Mouse (Mus musculus) midbrain, embryonic 11.5 days (tissue): ENCODE data around the gene Lgi1. TPM values are rescaled to one million over a fixed set of nuclear protein-coding genes. Genes with fewer than 3 reads are reported as not detected.
A peak's percentile ranks its signal among the peaks of the same experiment; 100 is the strongest.

Experiments used
- ATAC-seq: fragments of 200-750 bp; cut with Nextera tagmentation; 2 replicates; pipeline ENCODE4 v1.8.0; 2017; ENCODE audit warnings: moderate TSS enrichment, moderate library complexity; ENCODE audit not compliant: low FRiP score
- DNase-seq: peaks from one replicate; pipeline ENCODE4 v3.0.0; 2015; ENCODE audit warnings: low spot score; ENCODE audit errors: missing footprints
- H3K27ac ChIP-seq: fragments of 300-500 bp; sonication (generic); 2 replicates; pipeline ENCODE4 v1.5.1; 2014; ENCODE audit warnings: low read depth, low read length
- H3K27me3 ChIP-seq: fragments of 300-500 bp; sonication (generic); 2 replicates; pipeline ENCODE4 v1.6.1; 2014; ENCODE audit warnings: mild to moderate bottlenecking, low read length, moderate library complexity, mixed read lengths; ENCODE audit not compliant: control insufficient read depth, insufficient read depth
- H3K36me3 ChIP-seq: fragments of 300-500 bp; sonication (generic); 2 replicates; pipeline ENCODE4 v1.6.1; 2014; ENCODE audit warnings: mild to moderate bottlenecking, low read length, moderate library complexity, mixed read lengths; ENCODE audit not compliant: control insufficient read depth, insufficient read depth
- H3K4me1 ChIP-seq: fragments of 300-500 bp; sonication (generic); 2 replicates; pipeline ENCODE4 v1.6.1; 2014; ENCODE audit warnings: low read length; ENCODE audit not compliant: control insufficient read depth, insufficient read depth
- H3K4me2 ChIP-seq: fragments of 300-500 bp; sonication (generic); 2 replicates; pipeline ENCODE4 v1.6.1; 2014; ENCODE audit warnings: mild to moderate bottlenecking, moderate library complexity
- H3K4me3 ChIP-seq: fragments of 300-500 bp; sonication (generic); 2 replicates; pipeline ENCODE4 v1.5.1; 2014; ENCODE audit warnings: low read depth, low read length
- H3K9ac ChIP-seq: fragments of 300-500 bp; sonication (generic); 2 replicates; pipeline ENCODE4 v1.6.1; 2014; ENCODE audit warnings: low read length
- H3K9me3 ChIP-seq: fragments of 300-500 bp; sonication (generic); 2 replicates; pipeline ENCODE4 v1.6.1; 2016; ENCODE audit warnings: low read length; ENCODE audit not compliant: control insufficient read depth
- WGBS: fragments of 180-500 bp; shearing (Covaris S2); extraction: QIAGEN DNeasy Blood & Tissue Kit; methylation state at CpG from one replicate; pipeline ENCODE4 v1.1.7; 2014; 5-methylcytosine and 5-hydroxymethylcytosine counted together
- polyA plus RNA-seq: library from polyadenylated mRNA; unstranded; fragments of >200 nt; fragmentation: Nextera tagmentation; extraction: Ambion mirVana; gene quantifications from 2 replicates; pipeline ENCODE4 v1.2.1, GENCODE M21; 2014

Gene Lgi1
- polyA plus RNA-seq, 1 experiment from 2014 or later, result 2.5 TPM

- Histone ChIP-seq H3K4me1 (peaks cover 7% of the 10 kb centered on the region), H3K9ac (no peak overlapping the region), H3K27me3 (no peaks in the 10 kb centered on the region), H3K27ac (no peak overlapping the region), H3K4me2 (no peak overlapping the region), H3K9me3 (no peaks in the 10 kb centered on the region), H3K4me3 (no peak overlapping the region), H3K36me3 (no peaks in the 10 kb centered on the region)
- DNase-seq (no peak), ATAC-seq (no peak)
- 71% methylated on average over 5 of the region's 5 CpGs for WGBS
Measured at GRCm38 (mm10) chr19:38236526-38236925, 27.8 kb upstream of the Lgi1 start.

DNA sequence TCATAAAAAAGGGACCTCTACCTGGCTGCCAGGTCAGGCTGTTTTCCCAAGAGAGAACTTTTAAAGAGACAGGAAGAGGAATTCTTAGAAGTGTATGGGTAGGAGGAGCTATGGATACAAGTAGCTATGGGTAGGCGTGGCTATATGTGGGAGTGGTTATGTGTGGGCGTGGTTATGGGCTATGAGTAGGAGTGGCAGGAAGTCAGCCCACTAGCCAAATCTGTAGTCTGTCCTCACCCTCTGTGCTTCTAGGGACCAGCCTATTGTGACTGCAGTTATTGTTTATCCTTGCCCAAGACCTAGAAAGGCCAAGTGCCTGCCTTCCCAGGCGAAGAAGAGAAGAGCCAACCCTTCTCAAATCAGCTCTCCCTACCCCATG, 26.5 kb upstream of the Lgi1 start:
- ATAC-seq, result peak; percentile 71
- no peak overlapping the region; the same call in 1 of the 2 replicates for H3K27ac ChIP-seq

DNA sequence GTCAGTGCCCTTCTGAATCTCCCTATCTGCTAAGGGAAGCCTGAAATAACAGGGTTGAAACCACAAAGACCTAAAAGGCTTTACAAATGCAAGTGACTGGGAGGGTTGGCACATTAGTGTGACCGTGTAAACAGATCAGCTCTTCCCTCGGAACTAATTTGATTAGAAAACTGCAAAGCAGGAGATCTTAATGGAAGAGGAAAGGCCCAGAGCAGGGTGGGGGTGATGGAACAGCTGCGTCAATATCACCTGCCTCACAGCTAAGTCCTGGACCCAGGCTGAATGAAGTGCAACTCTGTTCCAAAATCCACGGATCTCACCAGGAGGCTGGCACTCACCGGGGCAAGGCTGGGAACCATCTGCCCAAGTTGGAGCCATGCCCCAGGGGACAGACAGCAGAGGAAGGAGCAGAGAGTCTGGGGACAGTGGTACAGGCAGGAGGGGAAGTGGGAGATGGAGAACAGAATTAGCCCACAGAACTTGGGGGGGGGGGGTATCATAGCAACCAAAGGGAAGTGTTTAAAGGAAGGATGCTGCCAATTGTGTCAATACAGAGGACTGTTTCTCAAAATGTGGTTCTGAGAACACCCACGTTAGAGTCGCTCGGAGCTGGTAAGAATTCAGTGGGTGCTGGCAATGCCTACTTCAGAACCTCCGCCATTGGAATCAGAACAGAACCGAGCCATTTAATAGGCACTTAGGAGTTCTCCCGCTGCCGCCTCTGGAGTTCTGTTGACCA, 26.0 kb upstream of the Lgi1 start:
- no peaks in the 10 kb centered on the region for H3K9me3 ChIP-seq
- no peak overlapping the region for H3K4me3 ChIP-seq
- H3K36me3 ChIP-seq, result no peaks in the 10 kb centered on the region
- no peaks in the 10 kb centered on the region for H3K27me3 ChIP-seq
- 62% methylated on average over 12 of the region's 12 CpGs for WGBS
- H3K9ac ChIP-seq, result no peak overlapping the region
- peaks cover 7% of the 10 kb centered on the region for H3K4me1 ChIP-seq
- no peak overlapping the region; the same call in 1 of the 2 replicates for H3K27ac ChIP-seq
- ATAC-seq (peak; percentile 55), DNase-seq (no peak)
- H3K4me2 ChIP-seq, result no peak overlapping the region

More for the DNA sequence above, 26.5 kb upstream of the Lgi1 start:
- no peaks in the 10 kb centered on the region for H3K36me3 ChIP-seq
- peaks cover 7% of the 10 kb centered on the region for H3K4me1 ChIP-seq
- no peak overlapping the region for H3K4me3 ChIP-seq
- H3K9ac ChIP-seq, result no peak overlapping the region
- WGBS, result 59% methylated on average over 3 of the region's 3 CpGs
- H3K4me2 ChIP-seq, result no peak overlapping the region
- no peak for DNase-seq
- no peaks in the 10 kb centered on the region for H3K27me3 ChIP-seq
- H3K9me3 ChIP-seq, result no peaks in the 10 kb centered on the region

- Histone ChIP-seq H3K4me3 (no peak overlapping the region), H3K4me1 (peaks cover 7% of the 10 kb centered on the region), H3K27ac (no peak overlapping the region), H3K36me3 (no peaks in the 10 kb centered on the region), H3K4me2 (no peak overlapping the region), H3K9ac (no peak overlapping the region), H3K27me3 (no peaks in the 10 kb centered on the region), H3K9me3 (no peaks in the 10 kb centered on the region)
- DNase-seq (no peak), ATAC-seq (no peak)
- 88% methylated on average over 8 of the region's 8 CpGs for WGBS
Measured at GRCm38 (mm10) chr19:38242314-38242852, 22.0 kb upstream of the Lgi1 start.

DNA sequence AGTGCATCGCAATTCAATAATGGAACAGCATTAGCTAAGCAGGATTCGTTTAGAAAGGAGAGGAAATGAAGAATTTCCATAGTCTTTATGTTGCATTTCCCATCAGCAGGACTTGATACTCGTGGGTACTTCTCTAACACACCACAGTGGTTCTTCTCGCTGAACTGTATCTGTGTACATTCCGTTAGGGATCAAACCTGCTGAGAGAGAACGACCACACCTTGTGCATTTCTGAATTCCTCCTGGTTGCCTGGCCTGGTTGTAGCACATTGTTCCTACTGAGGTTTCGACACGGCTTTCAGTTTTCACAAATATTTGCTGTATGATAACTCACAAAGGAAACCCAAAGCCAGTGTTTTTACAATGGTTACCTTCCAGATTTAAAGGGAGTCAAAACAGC, 19.6 kb upstream of the Lgi1 start:
- H3K9me3 ChIP-seq, result no peaks in the 10 kb centered on the region
- ATAC-seq (no peak), DNase-seq (no peak)
- no peaks in the 10 kb centered on the region for H3K4me1 ChIP-seq
- no peak overlapping the region for H3K27ac ChIP-seq
- 72% methylated on average over 8 of the region's 8 CpGs for WGBS
- H3K36me3 ChIP-seq, result no peaks in the 10 kb centered on the region
- no peak overlapping the region for H3K4me2 ChIP-seq
- H3K27me3 ChIP-seq, result no peaks in the 10 kb centered on the region
- no peak overlapping the region for H3K4me3 ChIP-seq
- no peak overlapping the region for H3K9ac ChIP-seq

DNA sequence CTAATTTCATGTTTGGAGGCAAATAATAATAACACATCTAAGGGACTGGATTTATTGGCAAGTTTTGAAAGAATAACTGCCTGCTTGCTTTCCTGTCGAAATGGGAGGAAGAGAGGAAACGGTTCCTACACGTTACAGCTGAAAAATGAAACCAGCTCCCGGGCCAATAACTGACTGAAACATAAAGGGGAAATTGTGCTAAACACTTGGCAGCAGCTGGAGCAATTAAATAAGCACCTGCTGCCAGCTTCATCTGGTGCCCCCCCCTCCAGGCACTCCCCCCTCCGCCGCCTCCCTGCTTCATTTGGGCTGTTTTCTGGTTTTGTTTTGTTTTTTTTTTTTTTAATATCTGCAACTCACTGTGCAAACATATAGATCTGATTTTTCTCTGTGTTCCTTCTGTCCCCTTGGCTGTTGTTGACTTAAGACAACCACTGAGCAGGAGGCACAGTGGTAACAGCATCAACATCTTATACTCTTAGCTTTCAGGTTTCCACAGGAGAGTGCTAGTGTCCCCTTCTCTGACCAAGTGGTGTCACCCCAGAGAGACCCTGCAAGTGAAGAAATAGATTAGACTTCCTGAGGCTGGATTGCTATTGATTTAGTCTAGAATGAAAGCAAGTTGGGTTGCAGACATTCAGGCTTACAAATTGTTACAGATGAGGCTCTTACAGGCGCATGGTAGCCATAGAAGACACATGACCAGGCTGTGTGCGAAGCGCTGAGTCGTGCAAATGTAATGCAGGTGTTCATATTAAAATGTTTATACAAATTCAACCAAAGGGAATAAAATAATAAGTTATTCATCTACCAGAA, 18.8 kb upstream of the Lgi1 start:
- H3K27me3 ChIP-seq, result no peaks in the 10 kb centered on the region
- H3K4me3 ChIP-seq, result no peak overlapping the region
- WGBS, result 83% methylated on average over 10 of the region's 10 CpGs
- H3K4me2 ChIP-seq, result no peak overlapping the region
- H3K4me1 ChIP-seq, result 0 out of 2 replicates have a peak, but pooled peaks cover 2% of the 10 kb centered on the region
- H3K9ac ChIP-seq, result no peak overlapping the region
- no peaks in the 10 kb centered on the region for H3K9me3 ChIP-seq
- DNase-seq (peak; percentile 75), ATAC-seq (no peak)
- H3K36me3 ChIP-seq, result no peaks in the 10 kb centered on the region
- H3K27ac ChIP-seq, result no peak overlapping the region

GRCm38 (mm10) chr19:38246177-38246622, 18.1 kb upstream of the Lgi1 start:
- no peaks in the 10 kb centered on the region for H3K27me3 ChIP-seq
- H3K36me3 ChIP-seq, result no peaks in the 10 kb centered on the region
- no peak overlapping the region for H3K4me3 ChIP-seq
- H3K4me1 ChIP-seq, result 0 out of 2 replicates have a peak, but pooled peaks cover 2% of the 10 kb centered on the region
- ATAC-seq (no peak), DNase-seq (peak; percentile 45)
- no peak overlapping the region for H3K27ac ChIP-seq
- H3K9ac ChIP-seq, result no peak overlapping the region
- 79% methylated on average over 7 of the region's 7 CpGs for WGBS
- H3K9me3 ChIP-seq, result no peaks in the 10 kb centered on the region
- H3K4me2 ChIP-seq, result no peak overlapping the region

DNA sequence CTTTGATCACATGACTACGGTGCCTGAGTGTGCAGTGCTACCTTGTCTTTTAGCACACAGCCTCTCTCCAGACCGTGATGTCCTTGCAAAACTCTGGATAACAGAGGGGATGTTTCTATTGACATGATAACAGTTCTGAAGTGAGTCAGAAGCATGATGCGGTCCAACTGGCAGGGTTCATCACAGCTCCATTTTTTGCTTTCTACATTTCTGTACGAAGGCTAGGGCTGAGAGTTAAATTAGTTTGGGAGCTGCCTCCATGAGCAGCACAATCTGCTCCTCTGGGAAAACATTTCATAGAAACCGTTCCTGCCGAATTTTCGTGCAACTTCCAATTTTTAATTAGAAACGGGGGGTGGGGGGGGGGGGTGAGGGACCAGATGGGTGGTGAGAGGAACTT, 14.7 kb upstream of the Lgi1 start:
- Histone ChIP-seq H3K36me3 (no peaks in the 10 kb centered on the region), H3K4me1 (0 out of 2 replicates have a peak, but pooled peaks cover 2% of the 10 kb centered on the region), H3K4me3 (no peak overlapping the region), H3K27ac (no peak overlapping the region), H3K4me2 (no peak overlapping the region), H3K9me3 (no peaks in the 10 kb centered on the region), H3K9ac (no peak overlapping the region), H3K27me3 (no peaks in the 10 kb centered on the region)
- peak; percentile 6 for DNase-seq
- 81% methylated on average over 8 of the region's 8 CpGs for WGBS
- ATAC-seq, result no peak

GRCm38 (mm10) chr19:38253796-38254195, 10.5 kb upstream of the Lgi1 start:
- 53% methylated on average over 6 of the region's 6 CpGs for WGBS
- H3K27ac ChIP-seq, result no peak overlapping the region
- H3K9me3 ChIP-seq, result no peaks in the 10 kb centered on the region
- H3K4me3 ChIP-seq, result no peak overlapping the region
- 0 out of 2 replicates have a peak, but pooled peaks cover 2% of the 10 kb centered on the region for H3K4me1 ChIP-seq
- no peaks in the 10 kb centered on the region for H3K36me3 ChIP-seq
- no peaks in the 10 kb centered on the region for H3K27me3 ChIP-seq
- DNase-seq (peak; percentile 85), ATAC-seq (no peak)
- H3K4me2 ChIP-seq, result no peak overlapping the region
- no peak overlapping the region for H3K9ac ChIP-seq
